Mouse (Mus musculus): ENCODE measurements around the gene Prr22. TPM values are rescaled to one million over a fixed set of nuclear protein-coding genes. Genes with fewer than 3 reads are reported as not detected.

Prr22 gene
- polyA plus RNA-seq, 1 experiment from 2014 or later = 1.0 TPM

DNA sequence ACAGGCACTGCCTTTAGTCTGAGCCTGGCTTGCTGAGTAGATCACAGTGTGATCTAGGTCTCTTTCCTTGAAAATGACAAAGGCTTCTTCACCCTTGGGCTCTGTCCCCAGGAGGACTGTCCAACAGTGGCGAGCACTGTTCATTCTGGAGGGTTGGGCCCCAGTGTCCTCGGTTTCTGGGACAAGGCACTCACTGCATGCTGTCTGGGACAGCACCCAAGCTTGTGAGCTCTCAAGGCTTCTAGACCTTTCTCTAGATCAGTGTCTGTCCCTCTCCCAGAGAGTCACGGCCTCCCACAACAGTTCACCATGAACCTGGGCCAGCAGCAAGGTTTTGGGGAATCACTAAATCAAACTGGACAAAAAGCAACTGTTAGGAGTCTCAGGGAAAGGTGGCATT is 22.5 kb downstream of the Prr22 start:
- no peaks in the 10 kb centered on the region for H3K4me1 ChIP-seq (ENCODE audit: control insufficient read depth, insufficient read depth, low read length)
- H3K9me3 ChIP-seq (replicated peaks; ENCODE audit: control insufficient read depth, low read length) = no peaks in the 10 kb centered on the region
- H3K4me3 ChIP-seq (replicated peaks; ENCODE audit: low read length) = no peak overlapping the region
- WGBS = 74% methylated on average over 3 of the region's 3 CpGs
- H3K36me3 ChIP-seq (ENCODE audit: control insufficient read depth, insufficient read depth, low read length) = no peaks in the 10 kb centered on the region
- H3K27me3 ChIP-seq (ENCODE audit: control insufficient read depth, insufficient read depth, low read length) = no peaks in the 10 kb centered on the region
- H3K27ac ChIP-seq (ENCODE audit: low read length) = no peak overlapping the region
- H3K4me2 ChIP-seq (ENCODE audit: low read depth, low read length) = no peak overlapping the region
- H3K9ac ChIP-seq (ENCODE audit: low read length) = no peak overlapping the region
- no peak for ATAC-seq (ENCODE audit: insufficient read depth, low FRiP score)

DNA sequence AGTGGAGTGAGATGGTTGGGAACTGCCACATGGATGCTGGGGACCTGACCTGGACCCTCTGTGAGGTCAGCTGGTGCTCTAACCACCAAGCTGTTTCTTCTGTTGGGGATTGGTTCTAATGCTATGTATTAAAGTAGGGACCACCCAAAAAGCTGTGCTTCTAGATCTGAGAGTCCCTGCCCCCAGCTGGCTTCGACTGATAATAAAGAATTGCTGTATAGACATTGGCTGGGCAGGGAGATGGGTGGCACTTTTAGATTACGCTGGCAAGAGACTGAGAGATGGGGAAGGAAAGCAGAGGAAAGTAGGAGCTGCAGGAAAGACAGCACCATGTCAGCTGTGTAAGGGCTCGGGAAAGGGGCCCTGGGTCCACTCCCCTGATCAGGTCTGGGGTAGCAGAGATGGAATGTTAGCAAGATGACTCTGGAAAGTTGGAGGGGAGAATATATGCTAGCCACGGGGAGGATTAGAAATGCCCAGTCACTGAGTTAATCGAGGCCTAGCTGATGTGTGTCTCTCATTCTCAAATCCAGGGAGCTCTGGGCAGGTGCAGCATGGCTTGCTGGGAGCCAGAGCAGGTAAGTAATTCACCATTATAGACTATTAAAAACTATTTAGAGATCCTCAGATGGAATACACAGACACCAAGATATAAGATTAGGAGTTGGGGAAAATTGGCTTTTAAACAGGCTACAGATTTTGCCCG is 23.7 kb downstream of the Prr22 start:
- no peak overlapping the region for H3K27ac ChIP-seq (ENCODE audit: low read length)
- no peak overlapping the region for H3K9ac ChIP-seq (ENCODE audit: low read length)
- no peak for ATAC-seq (ENCODE audit: insufficient read depth, low FRiP score)
- H3K4me2 ChIP-seq (ENCODE audit: low read depth, low read length) = no peak overlapping the region
- no peaks in the 10 kb centered on the region for H3K4me1 ChIP-seq (ENCODE audit: control insufficient read depth, insufficient read depth, low read length)
- no peaks in the 10 kb centered on the region for H3K36me3 ChIP-seq (ENCODE audit: control insufficient read depth, insufficient read depth, low read length)
- no peaks in the 10 kb centered on the region for H3K9me3 ChIP-seq (replicated peaks; ENCODE audit: control insufficient read depth, low read length)
- no peaks in the 10 kb centered on the region for H3K27me3 ChIP-seq (ENCODE audit: control insufficient read depth, insufficient read depth, low read length)
- WGBS = 66% methylated on average over 6 of the region's 6 CpGs
- no peak overlapping the region for H3K4me3 ChIP-seq (replicated peaks; ENCODE audit: low read length)

- Histone ChIP-seq H3K27me3 (ENCODE audit: control insufficient read depth, insufficient read depth, low read length) (no peaks in the 10 kb centered on the region), H3K4me3 (replicated peaks; ENCODE audit: low read length) (no peak overlapping the region), H3K9me3 (replicated peaks; ENCODE audit: control insufficient read depth, low read length) (no peaks in the 10 kb centered on the region), H3K36me3 (ENCODE audit: control insufficient read depth, insufficient read depth, low read length) (no peaks in the 10 kb centered on the region), H3K4me2 (ENCODE audit: low read depth, low read length) (no peak overlapping the region), H3K4me1 (ENCODE audit: control insufficient read depth, insufficient read depth, low read length) (no peaks in the 10 kb centered on the region), H3K9ac (ENCODE audit: low read length) (no peak overlapping the region), H3K27ac (ENCODE audit: low read length) (no peak overlapping the region)
- 81% methylated on average over 3 of the region's 3 CpGs for WGBS
- no peak for ATAC-seq (ENCODE audit: insufficient read depth, low FRiP score)
These were observed 29.2 kb downstream of the Prr22 start for GRCm38 (mm10) chr17:56799276-56799675.

DNA sequence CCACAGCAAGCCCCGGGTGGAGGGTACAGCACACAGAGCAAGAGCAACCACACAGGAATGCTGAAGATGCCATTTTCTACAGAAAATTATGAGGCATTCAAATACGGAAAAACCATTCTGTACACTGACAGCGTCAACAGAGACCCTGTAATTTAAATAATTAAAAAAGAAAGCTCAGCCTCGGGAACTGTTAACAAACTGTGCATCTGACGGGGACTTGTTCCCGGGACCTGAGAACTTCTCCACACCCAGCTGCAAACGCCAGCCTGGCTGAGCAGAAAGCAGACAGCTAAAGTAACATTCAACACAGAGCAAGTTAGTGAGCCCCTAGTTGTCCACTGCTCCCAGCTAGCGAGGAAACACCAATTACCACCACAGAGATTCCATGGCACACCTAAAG is 32.0 kb downstream of the Prr22 start:
- Histone ChIP-seq H3K4me3 (replicated peaks; ENCODE audit: low read length) (no peak overlapping the region), H3K4me2 (ENCODE audit: low read depth, low read length) (no peak overlapping the region), H3K9ac (ENCODE audit: low read length) (no peak overlapping the region), H3K27me3 (ENCODE audit: control insufficient read depth, insufficient read depth, low read length) (no peaks in the 10 kb centered on the region), H3K27ac (ENCODE audit: low read length) (no peak overlapping the region), H3K4me1 (ENCODE audit: control insufficient read depth, insufficient read depth, low read length) (peaks cover 5% of the 10 kb centered on the region; the same call in 1 of the 2 replicates), H3K9me3 (replicated peaks; ENCODE audit: control insufficient read depth, low read length) (no peaks in the 10 kb centered on the region), H3K36me3 (ENCODE audit: control insufficient read depth, insufficient read depth, low read length) (no peaks in the 10 kb centered on the region)
- WGBS = 76% methylated on average over 8 of the region's 8 CpGs
- ATAC-seq (ENCODE audit: insufficient read depth, low FRiP score) = no peak

- H3K9me3 ChIP-seq (replicated peaks; ENCODE audit: control insufficient read depth, low read length) = no peaks in the 10 kb centered on the region
- H3K27ac ChIP-seq (ENCODE audit: low read length) = no peak overlapping the region
- H3K9ac ChIP-seq (ENCODE audit: low read length) = no peak overlapping the region
- H3K4me3 ChIP-seq (replicated peaks; ENCODE audit: low read length) = no peak overlapping the region
- 71% methylated on average over 5 of the region's 5 CpGs for WGBS
- H3K4me2 ChIP-seq (ENCODE audit: low read depth, low read length) = no peak overlapping the region
- H3K36me3 ChIP-seq (ENCODE audit: control insufficient read depth, insufficient read depth, low read length) = no peaks in the 10 kb centered on the region
- no peaks in the 10 kb centered on the region for H3K27me3 ChIP-seq (ENCODE audit: control insufficient read depth, insufficient read depth, low read length)
- H3K4me1 ChIP-seq (ENCODE audit: control insufficient read depth, insufficient read depth, low read length) = peaks cover 8% of the 10 kb centered on the region
- ATAC-seq (ENCODE audit: insufficient read depth, low FRiP score) = no peak
These were observed 34.9 kb downstream of the Prr22 start for GRCm38 (mm10) chr17:56804952-56805351.

DNA sequence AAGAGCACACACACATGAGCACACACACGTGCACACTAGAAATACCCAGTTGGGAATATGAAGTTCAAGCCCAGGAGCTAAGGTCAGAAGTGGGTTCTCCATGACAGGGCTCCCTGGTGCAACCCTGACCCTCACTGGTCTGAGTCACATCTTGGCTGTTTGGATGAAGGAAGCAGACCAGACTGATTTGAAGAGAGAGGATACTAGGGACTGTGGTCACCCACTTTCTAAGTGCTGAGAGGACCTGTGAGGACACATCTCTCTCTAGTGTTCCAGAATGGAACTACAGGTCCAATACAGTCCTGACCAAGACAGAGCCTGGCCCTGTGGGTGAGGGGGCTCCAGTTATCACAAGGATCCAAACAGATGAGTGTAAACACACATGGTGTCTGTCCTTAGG is 35.7 kb downstream of the Prr22 start:
- H3K4me3 ChIP-seq (replicated peaks; ENCODE audit: low read length) = no peak overlapping the region
- WGBS = 81% methylated on average over 1 of the region's 1 CpGs

DNA sequence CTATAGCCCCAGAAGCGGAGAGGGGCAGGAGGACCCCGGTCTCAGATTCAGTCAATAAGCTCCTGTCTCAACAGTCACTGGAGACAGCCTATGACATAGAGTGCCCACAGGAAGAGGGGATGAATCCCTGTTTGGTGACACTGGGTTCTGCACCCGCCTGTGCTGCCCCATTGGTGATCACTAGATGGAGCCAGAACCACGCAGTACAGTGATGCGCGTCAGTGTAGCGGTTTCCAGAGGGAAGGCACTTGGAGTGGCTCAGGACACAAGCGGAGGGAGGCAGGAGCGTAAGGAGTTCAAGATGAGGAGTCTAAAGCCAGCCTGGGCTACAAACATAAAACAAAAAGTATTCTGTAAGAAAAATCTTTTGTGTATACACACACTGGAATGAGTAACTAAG is 38.5 kb downstream of the Prr22 start:
- peaks cover 20% of the 10 kb centered on the region for H3K4me1 ChIP-seq (ENCODE audit: control insufficient read depth, insufficient read depth, low read length)
- H3K4me3 ChIP-seq (replicated peaks; ENCODE audit: low read length) = no peak overlapping the region
- ATAC-seq (ENCODE audit: insufficient read depth, low FRiP score) = peak; percentile 74; the same call in 1 of the 2 replicates
- H3K27ac ChIP-seq (ENCODE audit: low read length) = no peak overlapping the region
- no peak overlapping the region for H3K9ac ChIP-seq (ENCODE audit: low read length)
- H3K4me2 ChIP-seq (ENCODE audit: low read depth, low read length) = no peak overlapping the region
- H3K36me3 ChIP-seq (ENCODE audit: control insufficient read depth, insufficient read depth, low read length) = no peaks in the 10 kb centered on the region
- H3K27me3 ChIP-seq (ENCODE audit: control insufficient read depth, insufficient read depth, low read length) = no peaks in the 10 kb centered on the region
- WGBS = 9% methylated on average over 9 of the region's 9 CpGs
- no peaks in the 10 kb centered on the region for H3K9me3 ChIP-seq (replicated peaks; ENCODE audit: control insufficient read depth, low read length)

More for the DNA sequence above, 35.7 kb downstream of the Prr22 start:
- Histone ChIP-seq H3K4me2 (ENCODE audit: low read depth, low read length) (no peak overlapping the region), H3K4me1 (ENCODE audit: control insufficient read depth, insufficient read depth, low read length) (peaks cover 16% of the 10 kb centered on the region), H3K27ac (ENCODE audit: low read length) (no peak overlapping the region), H3K27me3 (ENCODE audit: control insufficient read depth, insufficient read depth, low read length) (no peaks in the 10 kb centered on the region), H3K9me3 (replicated peaks; ENCODE audit: control insufficient read depth, low read length) (no peaks in the 10 kb centered on the region), H3K9ac (ENCODE audit: low read length) (no peak overlapping the region), H3K36me3 (ENCODE audit: control insufficient read depth, insufficient read depth, low read length) (no peaks in the 10 kb centered on the region)
- no peak for ATAC-seq (ENCODE audit: insufficient read depth, low FRiP score)

- peak; percentile 74 for ATAC-seq (ENCODE audit: insufficient read depth, low FRiP score)
- 3% methylated on average over 3 of the region's 3 CpGs for WGBS
- H3K36me3 ChIP-seq (ENCODE audit: control insufficient read depth, insufficient read depth, low read length) = no peaks in the 10 kb centered on the region
These were observed 40.2 kb downstream of the Prr22 start for GRCm38 (mm10) chr17:56810245-56810644.

DNA sequence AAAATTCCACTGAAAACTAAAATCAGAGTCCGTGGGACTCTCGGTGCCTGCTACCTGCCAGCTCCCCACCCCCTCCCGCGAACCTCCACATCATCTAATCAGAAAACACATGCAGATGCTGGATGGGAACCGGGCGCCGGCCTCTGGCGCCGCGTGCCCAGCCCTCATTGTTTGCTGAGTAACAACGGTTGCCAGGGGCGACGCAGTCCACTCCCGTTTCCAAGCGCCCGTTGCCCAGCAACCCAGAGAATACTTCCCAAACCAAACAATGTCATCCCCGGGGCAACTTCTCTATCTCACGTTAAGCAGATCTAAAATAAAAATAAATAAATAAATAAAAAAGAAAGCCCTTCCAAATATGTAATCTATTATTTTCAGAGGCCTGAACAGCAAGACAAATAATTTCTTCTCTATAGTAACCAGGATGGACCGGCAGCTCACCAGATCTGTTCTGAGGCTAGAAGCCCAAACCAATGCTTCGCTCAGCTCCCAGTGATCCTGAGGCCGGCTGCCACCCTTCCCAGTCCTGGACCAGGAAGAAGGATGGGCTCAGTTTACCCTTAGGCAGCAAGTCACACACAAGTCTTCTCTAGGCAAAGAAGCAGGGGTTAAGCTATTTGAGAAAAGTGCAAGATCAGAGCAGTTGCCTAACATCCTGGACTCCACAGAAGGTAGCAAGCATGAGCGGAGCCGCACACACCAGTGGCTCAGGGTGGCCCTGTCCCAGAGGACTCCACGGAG is 44.4 kb downstream of the Prr22 start:
- 14% methylated on average over 24 of the region's 24 CpGs for WGBS
- H3K27ac ChIP-seq (ENCODE audit: low read length) = peak overlapping the region; percentile 65
- H3K9ac ChIP-seq (ENCODE audit: low read length) = 0 out of 2 replicates have a peak overlapping the region, but pooled peaks have one; percentile 8
- H3K36me3 ChIP-seq (ENCODE audit: control insufficient read depth, insufficient read depth, low read length) = no peaks in the 10 kb centered on the region
- peak; percentile 45; the same call in 1 of the 2 replicates for ATAC-seq (ENCODE audit: insufficient read depth, low FRiP score)
- no peaks in the 10 kb centered on the region for H3K9me3 ChIP-seq (replicated peaks; ENCODE audit: control insufficient read depth, low read length)
- H3K4me3 ChIP-seq (replicated peaks; ENCODE audit: low read length) = no peak overlapping the region
- H3K27me3 ChIP-seq (ENCODE audit: control insufficient read depth, insufficient read depth, low read length) = no peaks in the 10 kb centered on the region
- H3K4me2 ChIP-seq (ENCODE audit: low read depth, low read length) = no peak overlapping the region
- H3K4me1 ChIP-seq (ENCODE audit: control insufficient read depth, insufficient read depth, low read length) = peaks cover 21% of the 10 kb centered on the region

More at GRCm38 (mm10) chr17:56810245-56810644, 40.2 kb downstream of the Prr22 start:
- H3K4me2 ChIP-seq (ENCODE audit: low read depth, low read length) = no peak overlapping the region
- peaks cover 18% of the 10 kb centered on the region for H3K4me1 ChIP-seq (ENCODE audit: control insufficient read depth, insufficient read depth, low read length)
- H3K27ac ChIP-seq (ENCODE audit: low read length) = peak overlapping the region; percentile 48
- no peak overlapping the region for H3K4me3 ChIP-seq (replicated peaks; ENCODE audit: low read length)
- no peaks in the 10 kb centered on the region for H3K9me3 ChIP-seq (replicated peaks; ENCODE audit: control insufficient read depth, low read length)
- H3K9ac ChIP-seq (ENCODE audit: low read length) = no peak overlapping the region
- H3K27me3 ChIP-seq (ENCODE audit: control insufficient read depth, insufficient read depth, low read length) = no peaks in the 10 kb centered on the region
